Mouse (Mus musculus) bone marrow macrophage, adult 2 months (primary cell): ENCODE data around the gene Lcor. TPM values are rescaled to one million over a fixed set of nuclear protein-coding genes. Genes with fewer than 3 reads are reported as not detected.
A peak's percentile ranks its signal among the peaks of the same experiment; 100 is the strongest.

Source experiments
- H3K27ac ChIP-seq: 2 replicates; pipeline ENCODE4 v1.5.1; 2012; ENCODE audit warnings: low read depth, low read length; ENCODE audit not compliant: insufficient read depth
- H3K4me1 ChIP-seq: 2 replicates; pipeline ENCODE4 v1.6.1; 2012; ENCODE audit warnings: low read length; ENCODE audit not compliant: control insufficient read depth, insufficient read depth
- H3K4me3 ChIP-seq: 2 replicates; pipeline ENCODE4 v1.5.1; 2012; ENCODE audit warnings: mild to moderate bottlenecking, low read length, moderate library complexity; ENCODE audit not compliant: insufficient read depth
- CTCF ChIP-seq: IDR thresholded peaks from 2 replicates; pipeline ENCODE4 v1.5.1; 2012; ENCODE audit warnings: low read depth, mild to moderate bottlenecking, low read length, moderate library complexity
- POLR2A ChIP-seq: IDR thresholded peaks from 2 replicates; pipeline ENCODE4 v1.6.1; 2012; ENCODE audit warnings: mild to moderate bottlenecking, low read depth, low read length, borderline replicate concordance
- polyA plus RNA-seq: library from polyadenylated mRNA; stranded (reverse); fragments of >200 nt; gene quantifications from 2 replicates; pipeline ENCODE4 v1.2.4, GENCODE M21; 2012; ENCODE audit not compliant: missing spikeins, insufficient read depth, insufficient read length

The Lcor gene
- 8.9 and 9.3 TPM in 2 replicates for polyA plus RNA-seq

DNA sequence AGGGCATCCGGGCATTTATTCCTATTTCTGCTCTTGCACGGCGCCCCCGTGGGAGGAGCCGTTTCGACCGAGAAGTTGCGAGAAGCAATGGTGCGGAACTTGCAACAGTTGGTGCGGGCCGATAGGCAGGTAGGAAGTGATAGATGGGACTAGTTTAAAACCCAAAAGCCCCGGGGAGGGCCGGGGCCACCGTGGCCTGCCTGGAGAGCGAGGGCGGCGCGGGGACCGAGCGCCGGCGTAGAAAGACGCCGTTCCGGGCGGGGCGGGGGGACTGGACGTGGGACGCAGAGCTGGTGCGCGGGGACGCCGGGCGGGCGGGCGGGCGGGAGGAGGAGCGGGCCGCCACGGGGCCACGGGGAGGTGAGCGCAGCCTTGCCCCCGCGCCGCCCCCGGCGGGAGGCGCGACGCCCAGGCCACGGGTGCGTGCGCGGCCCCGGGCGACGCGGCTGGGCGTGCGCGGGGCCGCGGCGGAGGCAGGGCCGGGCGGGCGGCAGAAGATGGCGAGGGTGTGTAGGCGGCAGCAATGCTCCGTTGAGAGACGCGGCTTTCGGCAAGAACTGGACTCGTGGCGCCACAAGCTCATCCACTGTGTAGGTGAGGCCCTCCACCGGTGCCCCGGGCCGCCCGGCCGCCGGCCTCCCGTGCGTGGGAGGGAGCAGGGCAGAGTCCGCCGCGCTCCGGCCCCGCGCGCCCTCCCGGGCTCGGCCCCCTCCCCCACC is at the start of gene Lcor:
TSS of gene Lcor (plus strand) at position 448 of the 719 bp plus-strand sequence.
- TF ChIP-seq POLR2A: no peak; the same call in 1 of the 2 replicates
- no peak for TF ChIP-seq CTCF
- H3K4me3 ChIP-seq: peak within 1 kb of the TSS; percentile 99
- peak within 1 kb of the TSS; percentile 97 for H3K27ac ChIP-seq
- peaks cover 6% of the 10 kb centered on the region for H3K4me1 ChIP-seq

DNA sequence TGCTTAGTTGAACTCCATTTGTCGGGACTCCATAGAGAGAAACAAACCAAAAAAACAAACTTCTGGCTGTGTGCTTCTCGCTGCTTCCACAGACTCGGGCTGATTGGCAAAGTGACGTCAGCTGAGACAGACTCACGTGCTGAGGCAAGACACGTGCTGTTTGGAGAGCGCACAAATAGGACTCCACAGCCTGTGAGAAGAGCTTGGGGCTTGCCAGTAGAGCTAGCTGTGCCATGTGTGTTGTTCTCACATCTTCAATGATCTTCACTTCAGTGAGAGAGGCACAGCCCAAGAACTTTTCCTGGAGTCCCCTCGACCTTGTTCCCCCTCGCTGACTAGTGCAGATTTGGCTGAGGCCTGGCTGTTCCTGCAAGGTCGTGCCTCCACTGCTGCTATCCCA is 47.1 kb upstream of the Lcor start:
- Histone ChIP-seq H3K27ac (no peak overlapping the region), H3K4me1 (no peaks in the 10 kb centered on the region), H3K4me3 (no peak overlapping the region)
- TF ChIP-seq CTCF (no peak), POLR2A (no peak)

DNA sequence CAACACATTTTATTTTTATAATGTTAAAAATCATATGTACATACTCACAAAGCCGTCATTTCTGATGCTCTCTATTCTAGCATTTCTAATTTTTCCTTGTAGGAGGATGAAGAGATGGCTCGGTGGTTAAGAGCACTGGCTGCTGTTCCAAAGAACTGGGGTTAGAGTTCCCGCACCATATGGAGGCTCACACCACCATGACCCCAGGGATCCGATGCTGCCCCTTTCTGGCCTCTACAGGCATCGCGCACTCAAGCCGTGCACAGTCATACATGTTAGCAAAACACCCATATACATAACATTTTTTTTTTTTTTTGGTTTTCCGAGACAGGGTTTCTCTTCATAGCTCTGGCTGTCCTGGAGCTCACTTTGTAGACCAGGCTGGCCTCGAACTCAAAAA is 46.0 kb upstream of the Lcor start:
- no peak overlapping the region for H3K27ac ChIP-seq
- no peak overlapping the region for H3K4me3 ChIP-seq
- no peaks in the 10 kb centered on the region for H3K4me1 ChIP-seq
- TF ChIP-seq POLR2A (no peak), CTCF (no peak)

DNA sequence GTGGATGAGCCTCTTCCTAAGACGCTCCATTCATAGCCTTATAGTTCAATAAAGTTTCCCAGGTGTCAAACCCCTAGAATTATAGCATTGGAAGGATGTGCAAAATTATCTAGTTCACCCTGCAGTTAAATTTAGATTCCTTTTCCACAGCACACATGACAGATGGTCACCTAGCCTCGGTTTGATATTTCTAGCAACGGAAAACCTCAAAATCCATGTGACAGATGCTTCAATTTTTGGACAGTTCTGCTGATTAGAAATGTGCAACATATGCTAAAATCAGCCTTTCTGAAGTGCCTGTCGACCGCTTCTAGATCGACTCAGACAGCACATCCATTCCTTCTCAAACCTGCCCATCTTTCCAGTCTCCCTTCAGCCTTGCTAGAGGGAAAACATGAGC is 43.5 kb upstream of the Lcor start:
- no peaks in the 10 kb centered on the region for H3K4me1 ChIP-seq
- H3K27ac ChIP-seq: no peak overlapping the region
- TF ChIP-seq POLR2A: no peak
- TF ChIP-seq CTCF: no peak
- no peak overlapping the region for H3K4me3 ChIP-seq

DNA sequence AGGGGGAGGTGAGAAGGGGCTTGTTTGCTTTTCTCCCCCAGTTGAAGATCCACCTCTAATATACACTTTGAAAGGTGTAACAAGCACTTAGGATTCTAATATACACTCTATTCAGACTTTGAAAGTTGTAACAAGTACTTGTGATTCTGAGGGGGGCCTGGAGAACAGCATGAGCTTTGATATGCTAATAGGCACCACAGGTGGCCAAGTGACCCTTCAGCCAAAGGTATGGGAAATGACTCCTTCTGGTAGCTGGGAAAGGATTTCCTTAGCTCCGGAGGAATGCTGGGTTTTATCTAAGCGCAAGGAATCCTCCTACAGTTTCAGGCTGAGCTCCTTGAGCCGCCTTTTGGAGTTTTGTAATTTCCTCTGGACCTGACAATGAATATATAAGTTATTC is 41.0 kb upstream of the Lcor start:
- TF ChIP-seq CTCF (no peak), POLR2A (no peak)
- Histone ChIP-seq H3K4me3 (no peak overlapping the region), H3K4me1 (peaks cover 18% of the 10 kb centered on the region), H3K27ac (no peak overlapping the region)

DNA sequence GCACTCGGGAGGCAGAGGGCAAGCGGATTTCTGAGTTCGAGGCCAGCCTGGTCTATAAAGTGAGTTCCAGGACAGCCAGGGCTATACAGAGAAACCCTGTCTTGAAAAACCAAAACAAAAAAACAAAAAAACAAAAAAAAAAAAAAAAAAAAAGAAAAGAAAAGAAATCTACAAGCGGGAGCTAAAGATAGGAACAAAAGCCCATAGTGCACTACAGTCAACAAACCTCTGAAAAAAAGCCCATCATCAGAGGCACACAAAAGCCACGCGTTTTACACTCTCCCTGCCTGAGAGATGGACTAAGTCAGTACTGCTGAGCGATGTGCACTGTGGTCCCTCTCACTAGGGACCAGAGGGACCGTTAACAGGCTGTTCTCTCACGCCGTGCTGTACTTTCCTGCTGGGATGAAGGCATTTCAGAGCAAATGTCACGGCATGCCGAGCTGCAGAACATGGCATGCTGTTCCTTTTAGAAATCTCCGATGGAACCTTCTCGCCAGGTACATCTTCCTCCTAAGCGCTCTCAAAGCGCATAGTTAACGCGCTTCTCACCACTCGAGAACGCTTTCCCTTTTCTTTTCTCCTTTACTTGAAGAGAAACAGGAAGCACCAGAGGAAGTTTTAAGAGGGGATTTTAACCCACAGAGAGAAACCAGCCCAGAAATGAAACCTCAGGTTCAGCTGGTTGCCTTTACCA is 40.4 kb upstream of the Lcor start:
- peaks cover 18% of the 10 kb centered on the region for H3K4me1 ChIP-seq
- H3K4me3 ChIP-seq: peak overlapping the region; percentile 53
- no peak for TF ChIP-seq POLR2A
- no peak for TF ChIP-seq CTCF
- no peak overlapping the region for H3K27ac ChIP-seq

DNA sequence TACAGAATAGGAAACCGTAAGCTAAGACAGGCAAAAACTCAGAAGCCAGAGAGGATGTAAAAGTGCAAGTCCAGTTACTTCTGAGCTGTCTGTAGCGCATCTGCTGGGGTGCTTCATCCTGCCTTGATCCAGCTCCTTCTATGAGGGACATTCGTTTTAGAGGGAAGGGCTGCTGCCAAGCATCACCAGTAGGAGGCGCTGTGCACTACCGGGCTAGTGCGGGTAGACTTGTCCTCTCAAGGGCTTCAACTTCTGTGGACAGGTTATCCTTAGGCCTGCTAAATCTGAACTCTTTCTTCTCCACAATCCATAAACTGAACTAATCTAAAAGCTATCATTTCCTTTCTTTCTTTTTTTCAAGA is 39.8 kb upstream of the Lcor start:
- no peak overlapping the region for H3K27ac ChIP-seq
- H3K4me1 ChIP-seq: peaks cover 19% of the 10 kb centered on the region
- TF ChIP-seq POLR2A (no peak), CTCF (peak; percentile 99)
- peak overlapping the region; percentile 53 for H3K4me3 ChIP-seq

DNA sequence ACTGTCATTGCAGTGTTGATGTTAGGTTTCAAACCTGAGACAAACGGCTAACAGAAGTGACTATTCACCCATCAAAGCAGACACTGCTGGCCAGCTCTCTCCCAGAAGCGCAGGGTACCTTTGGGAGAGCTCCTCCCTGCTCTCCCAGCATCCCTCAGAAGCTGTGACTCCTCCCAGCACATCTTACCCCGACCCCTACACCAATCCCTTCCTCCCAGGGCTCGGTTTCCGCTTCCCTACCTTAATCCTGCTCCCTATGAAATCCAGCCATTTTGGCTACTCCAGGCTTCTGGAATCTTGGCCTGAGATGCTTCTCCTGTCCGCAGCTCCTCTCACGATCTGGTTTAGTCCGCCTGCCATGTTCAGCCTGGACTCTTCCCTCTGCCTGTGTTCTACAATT is 37.9 kb upstream of the Lcor start:
- Histone ChIP-seq H3K4me3 (no peak overlapping the region), H3K27ac (no peak overlapping the region), H3K4me1 (peaks cover 25% of the 10 kb centered on the region)
- no peak for TF ChIP-seq CTCF
- no peak for TF ChIP-seq POLR2A

DNA sequence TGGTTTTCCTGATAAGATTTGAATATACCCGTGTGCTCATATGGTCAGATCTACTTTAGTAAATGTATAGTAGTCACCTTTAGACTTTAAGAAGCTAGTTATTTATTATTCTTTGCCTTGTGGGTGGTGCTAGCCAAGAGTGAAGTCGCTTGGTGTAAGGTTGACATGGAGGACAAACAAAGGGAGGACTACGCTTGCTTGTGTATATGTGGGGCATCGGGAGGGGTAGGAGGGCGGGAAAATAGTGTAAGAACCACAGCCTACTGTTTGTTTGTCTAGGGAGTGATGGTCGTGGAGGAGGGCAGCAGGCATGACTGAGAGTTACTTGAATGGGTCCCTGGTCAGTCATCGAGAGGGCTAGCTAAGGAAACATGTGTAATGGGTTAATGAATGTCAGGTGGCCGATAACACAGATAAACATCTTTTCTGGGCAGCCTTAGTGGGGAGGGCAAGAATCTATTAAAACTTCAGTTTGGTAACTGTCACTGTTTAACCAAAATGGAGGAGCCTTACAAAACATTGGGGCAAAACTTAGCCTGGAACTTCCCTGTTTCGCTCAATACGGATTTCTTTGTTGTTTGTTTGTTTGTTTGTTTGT is 37.3 kb upstream of the Lcor start:
- H3K4me3 ChIP-seq: no peak overlapping the region
- peaks cover 31% of the 10 kb centered on the region for H3K4me1 ChIP-seq
- H3K27ac ChIP-seq: peak overlapping the region; percentile 68
- TF ChIP-seq POLR2A (no peak), CTCF (no peak)

DNA sequence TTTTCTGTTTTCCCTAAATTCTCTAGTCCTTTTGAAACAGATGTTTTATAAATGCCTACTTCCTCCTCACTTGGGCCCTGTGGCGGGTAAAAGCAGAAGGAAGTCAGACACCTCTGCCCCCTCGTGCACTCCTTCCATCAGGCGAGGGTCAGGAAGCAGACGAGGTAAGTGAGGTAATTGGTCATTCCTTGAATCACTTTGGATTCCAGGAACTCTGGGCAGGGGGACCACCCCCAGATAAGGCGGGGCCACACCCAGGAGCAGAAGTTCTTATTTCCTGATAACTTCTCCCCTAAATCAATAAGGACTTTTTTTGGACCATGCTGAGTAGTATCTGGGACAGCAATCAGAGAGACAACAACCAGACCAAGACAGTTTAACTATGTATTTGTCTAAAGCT is 36.7 kb upstream of the Lcor start:
- Histone ChIP-seq H3K27ac (peak overlapping the region; percentile 68), H3K4me3 (no peak overlapping the region), H3K4me1 (peaks cover 31% of the 10 kb centered on the region)
- no peak for TF ChIP-seq CTCF
- TF ChIP-seq POLR2A: no peak
